Mouse (Mus musculus) limb, embryonic 11.5 days (tissue): Measurements from ENCODE around the gene Kcnj10. TPM values are rescaled to one million over a fixed set of nuclear protein-coding genes. Genes with fewer than 3 reads are reported as not detected.

Source experiments
- ATAC-seq: fragments of 200-750 bp; cut with Nextera tagmentation; 2 replicates; pipeline ENCODE4 v1.8.0; 2017; ENCODE audit warnings: low read depth; ENCODE audit not compliant: insufficient number of reproducible peaks, low FRiP score, low TSS enrichment
- DNase-seq: peaks from one replicate; pipeline ENCODE4 v3.0.0-alpha.2; 2015; ENCODE audit warnings: low spot score
- H3K27ac ChIP-seq: fragments of 300-500 bp; sonication (generic); replicated peaks from 2 replicates; pipeline ENCODE4 v1.5.1; 2014; ENCODE audit warnings: low read depth, mild to moderate bottlenecking, low read length
- H3K27me3 ChIP-seq: fragments of 300-500 bp; sonication (generic); 2 replicates; pipeline ENCODE4 v1.6.1; 2014; ENCODE audit warnings: mild to moderate bottlenecking, low read length, mixed read lengths; ENCODE audit not compliant: control insufficient read depth, insufficient read depth
- H3K36me3 ChIP-seq: fragments of 300-500 bp; sonication (generic); 2 replicates; pipeline ENCODE4 v1.6.1; 2014; ENCODE audit warnings: mild to moderate bottlenecking, low read length, moderate library complexity, mixed read lengths; ENCODE audit not compliant: control insufficient read depth, insufficient read depth
- H3K4me1 ChIP-seq: fragments of 300-500 bp; sonication (generic); 2 replicates; pipeline ENCODE4 v1.6.1; 2014; ENCODE audit warnings: low read length, mixed read lengths; ENCODE audit not compliant: control insufficient read depth, insufficient read depth
- H3K4me2 ChIP-seq: fragments of 300-500 bp; sonication (generic); 2 replicates; pipeline ENCODE4 v1.6.1; 2014; ENCODE audit warnings: low read depth, mild to moderate bottlenecking, moderate library complexity; ENCODE audit not compliant: severe bottlenecking
- H3K4me3 ChIP-seq: fragments of 300-500 bp; sonication (generic); 2 replicates; pipeline ENCODE4 v1.5.1; 2014; ENCODE audit warnings: low read depth, low read length
- H3K9ac ChIP-seq: fragments of 300-500 bp; sonication (generic); 2 replicates; pipeline ENCODE4 v1.6.1; 2014; ENCODE audit warnings: mild to moderate bottlenecking, low read length
- H3K9me3 ChIP-seq: fragments of 300-500 bp; sonication (generic); 2 replicates; pipeline ENCODE4 v1.6.1; 2016; ENCODE audit warnings: low read length; ENCODE audit not compliant: control insufficient read depth
- WGBS: fragments of 180-500 bp; shearing (Covaris S2); extraction: QIAGEN DNeasy Blood & Tissue Kit; methylation state at CpG from one replicate; pipeline ENCODE4 v1.1.7; 2014; 5-methylcytosine and 5-hydroxymethylcytosine counted together
- polyA plus RNA-seq: library from polyadenylated mRNA; unstranded; fragments of >200 nt; fragmentation: Nextera tagmentation; extraction: Ambion mirVana; gene quantifications from 2 replicates; pipeline ENCODE4 v1.2.1, GENCODE M21; 2014

Gene Kcnj10
- polyA plus RNA-seq, 1 experiment from 2014 or later, result 0.11 TPM

DNA sequence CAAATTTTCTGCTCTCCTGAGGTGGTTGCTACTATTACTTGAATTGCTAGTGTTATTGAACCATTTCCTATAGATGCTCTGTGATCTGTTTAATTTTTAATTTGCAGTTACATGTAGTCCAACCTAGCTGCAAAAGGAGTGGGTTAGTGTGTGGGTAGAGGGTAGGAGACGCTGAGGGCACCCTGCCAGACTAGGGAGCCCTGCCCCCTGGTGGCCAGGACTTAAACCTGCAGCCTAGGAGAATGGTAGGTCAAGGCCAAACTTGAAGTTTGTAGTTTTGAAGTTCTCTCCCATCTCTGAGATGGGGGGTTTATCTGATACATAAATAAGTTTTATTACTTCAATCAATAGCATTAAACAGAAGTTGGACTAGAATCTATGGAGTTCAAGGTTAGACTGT, 16.5 kb downstream of the Kcnj10 start:
- no peaks in the 10 kb centered on the region for H3K9me3 ChIP-seq
- no peak overlapping the region for H3K27ac ChIP-seq

DNA sequence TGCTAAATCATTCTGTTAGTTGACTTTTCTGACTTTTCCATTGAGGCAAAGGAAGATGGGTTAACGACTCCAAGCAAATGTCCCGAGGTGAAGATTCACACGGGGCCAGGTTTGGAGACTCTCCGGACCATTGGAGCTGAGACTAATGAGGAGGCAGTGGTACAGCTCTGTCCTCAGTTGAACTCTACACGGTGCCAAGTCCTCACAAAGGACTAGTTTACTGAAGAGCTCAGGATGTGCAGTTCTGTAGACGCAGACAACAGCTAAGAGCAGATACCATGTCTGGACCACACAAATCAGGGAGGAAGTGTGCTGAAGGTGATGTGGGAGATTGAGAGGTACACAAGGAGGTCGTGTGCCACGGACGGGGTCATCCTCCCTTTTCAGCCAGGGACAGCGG, 17.3 kb downstream of the Kcnj10 start:
- Histone ChIP-seq H3K27me3 (no peaks in the 10 kb centered on the region), H3K9ac (no peak overlapping the region), H3K9me3 (no peaks in the 10 kb centered on the region), H3K4me3 (no peak overlapping the region), H3K4me1 (no peaks in the 10 kb centered on the region), H3K4me2 (no peak overlapping the region), H3K27ac (no peak overlapping the region), H3K36me3 (no peaks in the 10 kb centered on the region)
- DNase-seq (no peak), ATAC-seq (no peak)
- 84% methylated on average over 10 of the region's 10 CpGs for WGBS

More for the DNA sequence above, 16.5 kb downstream of the Kcnj10 start:
- Histone ChIP-seq H3K27me3 (no peaks in the 10 kb centered on the region), H3K4me2 (no peak overlapping the region), H3K9ac (no peak overlapping the region), H3K4me3 (no peak overlapping the region), H3K36me3 (no peaks in the 10 kb centered on the region), H3K4me1 (no peaks in the 10 kb centered on the region)
- WGBS, result 13% methylated on average over 1 of the region's 1 CpGs
- DNase-seq (peak; percentile 62), ATAC-seq (no peak)

DNA sequence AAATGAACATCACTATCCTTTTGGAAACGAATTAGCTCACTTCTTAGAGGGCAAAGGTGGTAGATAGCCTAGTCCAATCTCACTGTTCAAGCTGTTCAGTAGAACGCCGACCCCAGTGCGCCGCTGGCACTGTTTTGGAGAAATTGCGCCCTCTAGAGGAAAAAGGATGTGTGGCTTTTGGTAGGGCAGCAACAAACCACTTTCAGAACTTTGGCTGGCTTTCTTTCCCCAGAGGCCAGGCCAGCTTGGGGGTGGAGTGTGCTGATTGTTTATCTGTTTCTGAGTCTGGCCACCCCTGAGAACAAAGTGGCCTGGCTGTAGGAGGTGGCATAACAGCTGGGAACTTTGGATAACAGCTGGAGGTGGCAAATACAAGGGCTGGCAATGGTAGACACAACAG, 23.7 kb downstream of the Kcnj10 start:
- Histone ChIP-seq H3K4me1 (no peaks in the 10 kb centered on the region), H3K4me2 (no peak overlapping the region), H3K27ac (no peak overlapping the region), H3K36me3 (no peaks in the 10 kb centered on the region), H3K9ac (no peak overlapping the region), H3K4me3 (no peak overlapping the region), H3K27me3 (no peaks in the 10 kb centered on the region), H3K9me3 (no peaks in the 10 kb centered on the region)
- DNase-seq, result peak; percentile 55
- WGBS, result 19% methylated on average over 6 of the region's 6 CpGs
- ATAC-seq, result no peak

DNA sequence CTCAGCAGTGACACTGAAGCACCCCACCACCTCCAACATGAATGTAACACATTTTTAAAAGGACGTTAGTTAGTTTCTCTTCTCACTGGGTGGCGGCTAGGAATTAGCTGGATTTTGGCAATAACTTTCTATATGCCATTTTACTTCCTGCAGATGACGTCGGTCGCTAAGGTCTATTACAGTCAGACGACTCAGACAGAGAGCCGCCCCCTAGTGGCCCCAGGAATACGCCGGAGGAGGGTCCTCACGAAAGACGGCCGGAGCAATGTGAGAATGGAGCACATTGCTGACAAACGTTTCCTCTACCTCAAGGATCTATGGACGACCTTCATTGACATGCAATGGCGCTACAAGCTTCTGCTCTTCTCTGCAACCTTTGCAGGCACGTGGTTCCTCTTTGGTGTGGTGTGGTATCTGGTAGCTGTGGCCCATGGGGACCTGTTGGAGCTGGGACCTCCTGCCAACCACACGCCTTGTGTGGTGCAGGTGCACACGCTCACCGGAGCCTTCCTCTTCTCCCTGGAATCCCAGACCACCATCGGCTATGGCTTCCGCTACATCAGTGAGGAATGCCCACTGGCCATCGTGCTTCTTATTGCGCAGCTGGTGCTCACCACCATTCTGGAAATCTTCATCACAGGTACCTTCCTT, 27.9 kb downstream of the Kcnj10 start:
- Histone ChIP-seq H3K9ac (no peak overlapping the region), H3K9me3 (no peaks in the 10 kb centered on the region), H3K4me3 (no peak overlapping the region), H3K4me1 (no peaks in the 10 kb centered on the region), H3K4me2 (no peak overlapping the region; the same call in 1 of the 2 replicates), H3K27ac (no peak overlapping the region), H3K36me3 (no peaks in the 10 kb centered on the region), H3K27me3 (no peaks in the 10 kb centered on the region)
- 27% methylated on average over 23 of the region's 23 CpGs for WGBS
- ATAC-seq (0 out of 2 replicates have a peak, but pooled peaks have one; percentile 41), DNase-seq (peak; percentile 80)

DNA sequence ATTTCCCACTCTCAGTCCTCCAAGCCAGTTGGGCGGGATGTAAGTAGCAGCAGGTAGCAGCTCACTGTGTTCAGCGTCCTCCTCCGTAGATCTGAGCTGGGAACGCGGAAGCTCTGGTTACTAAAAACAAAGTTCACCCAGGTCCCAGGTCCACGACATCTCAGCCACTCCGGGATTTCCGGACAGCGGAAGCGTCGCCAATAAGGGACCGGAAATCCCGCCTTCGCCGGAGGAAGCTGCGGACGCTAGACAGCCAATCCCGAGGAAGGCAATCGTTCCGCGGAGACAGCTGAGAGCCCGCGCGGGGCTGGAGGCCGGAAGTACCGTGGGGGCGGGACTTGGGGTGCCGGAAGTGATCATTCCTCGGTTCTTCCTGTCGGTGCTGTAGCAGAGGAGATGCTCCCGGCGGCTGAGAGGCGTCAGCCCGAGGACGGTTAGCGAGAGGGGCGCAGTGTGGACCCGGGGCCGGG, 35.2 kb downstream of the Kcnj10 start, which contains the start of gene Pigm:
TSS of gene Pigm (plus strand) at position 349 of the 470 bp plus-strand sequence.
- peak within 1 kb of the TSS; percentile 98 for H3K4me2 ChIP-seq
- no peaks in the 10 kb centered on the region for H3K27me3 ChIP-seq
- ATAC-seq, result peak; percentile 97
- H3K27ac ChIP-seq, result peak within 1 kb of the TSS; percentile 56; the same call in 1 of the 2 replicates
- H3K9me3 ChIP-seq, result no peaks in the 10 kb centered on the region
- H3K36me3 ChIP-seq, result peaks cover 2% of the 10 kb centered on the region; the same call in 1 of the 2 replicates
- under 1% methylated on average over 35 of the region's 39 CpGs for WGBS
- DNase-seq, result peak; percentile 98
- H3K9ac ChIP-seq, result peak within 1 kb of the TSS; percentile 78
- peak within 1 kb of the TSS; percentile 96 for H3K4me3 ChIP-seq
- peaks cover 6% of the 10 kb centered on the region for H3K4me1 ChIP-seq

DNA sequence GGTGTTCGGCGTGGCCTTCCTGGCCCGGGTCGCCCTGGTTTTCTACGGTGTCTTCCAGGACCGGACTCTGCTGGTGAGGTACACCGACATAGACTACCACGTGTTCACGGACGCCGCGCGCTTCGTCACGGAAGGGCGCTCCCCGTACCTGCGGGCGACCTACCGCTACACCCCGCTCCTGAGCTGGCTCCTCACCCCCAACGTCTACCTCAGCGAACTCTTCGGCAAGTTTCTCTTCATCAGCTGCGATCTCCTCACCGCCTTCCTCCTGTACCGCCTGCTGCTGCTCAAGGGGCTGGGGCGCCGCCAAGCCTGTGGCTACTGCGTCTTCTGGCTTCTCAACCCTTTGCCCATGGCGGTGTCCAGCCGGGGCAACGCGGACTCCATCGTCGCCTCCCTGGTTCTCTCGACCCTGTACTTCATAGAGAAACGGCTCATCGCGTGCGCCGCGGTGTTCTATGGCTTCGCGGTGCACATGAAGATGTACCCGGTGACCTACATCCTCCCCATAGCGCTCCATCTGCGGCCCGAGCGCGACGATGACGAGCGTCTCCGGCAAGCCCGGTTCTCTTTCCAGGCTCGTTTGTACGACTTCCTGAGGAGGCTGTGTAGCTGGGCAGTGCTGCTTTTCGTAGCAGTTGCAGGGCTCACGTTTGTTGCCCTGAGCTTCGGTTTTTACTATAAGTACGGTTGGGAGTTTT, 35.9 kb downstream of the Kcnj10 start:
- WGBS, result 2% methylated on average over 62 of the region's 62 CpGs
- DNase-seq (peak; percentile 26), ATAC-seq (no peak)

DNA sequence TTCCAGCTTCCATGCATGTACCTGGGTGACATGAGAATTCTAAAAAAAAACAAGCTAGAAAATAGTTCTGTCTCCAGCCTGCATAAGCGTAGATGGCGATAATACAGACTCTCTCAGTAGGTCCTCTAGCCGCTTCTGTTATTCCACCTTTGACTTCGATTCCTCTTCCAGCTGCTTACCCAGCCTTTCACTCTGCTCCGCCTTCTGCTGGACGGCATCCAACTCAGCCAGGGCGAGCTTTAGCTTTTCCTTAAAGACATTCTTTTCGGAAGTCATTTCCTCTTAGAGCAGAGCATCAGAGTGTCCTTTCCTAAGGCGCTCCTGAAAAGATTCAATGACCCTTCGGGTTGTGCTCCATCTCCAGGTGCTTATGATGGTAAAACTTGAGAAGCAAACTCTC, 39.1 kb downstream of the Kcnj10 start:
- H3K9ac ChIP-seq, result no peak overlapping the region
- 92% methylated on average over 10 of the region's 10 CpGs for WGBS
- DNase-seq (no peak), ATAC-seq (no peak)
- no peak overlapping the region for H3K4me2 ChIP-seq
- H3K27ac ChIP-seq, result no peak overlapping the region
- H3K4me3 ChIP-seq, result no peak overlapping the region
- H3K4me1 ChIP-seq, result peaks cover 6% of the 10 kb centered on the region
- peaks cover 2% of the 10 kb centered on the region; the same call in 1 of the 2 replicates for H3K36me3 ChIP-seq
- no peaks in the 10 kb centered on the region for H3K27me3 ChIP-seq
- H3K9me3 ChIP-seq, result no peaks in the 10 kb centered on the region

More for the DNA sequence above, 35.9 kb downstream of the Kcnj10 start:
- Histone ChIP-seq H3K4me1 (peaks cover 6% of the 10 kb centered on the region), H3K4me2 (peak overlapping the region; percentile 98), H3K9ac (peak overlapping the region; percentile 78), H3K4me3 (peak overlapping the region; percentile 96), H3K36me3 (peaks cover 2% of the 10 kb centered on the region; the same call in 1 of the 2 replicates), H3K9me3 (no peaks in the 10 kb centered on the region), H3K27me3 (no peaks in the 10 kb centered on the region), H3K27ac (no peak overlapping the region; the same call in 1 of the 2 replicates)

DNA sequence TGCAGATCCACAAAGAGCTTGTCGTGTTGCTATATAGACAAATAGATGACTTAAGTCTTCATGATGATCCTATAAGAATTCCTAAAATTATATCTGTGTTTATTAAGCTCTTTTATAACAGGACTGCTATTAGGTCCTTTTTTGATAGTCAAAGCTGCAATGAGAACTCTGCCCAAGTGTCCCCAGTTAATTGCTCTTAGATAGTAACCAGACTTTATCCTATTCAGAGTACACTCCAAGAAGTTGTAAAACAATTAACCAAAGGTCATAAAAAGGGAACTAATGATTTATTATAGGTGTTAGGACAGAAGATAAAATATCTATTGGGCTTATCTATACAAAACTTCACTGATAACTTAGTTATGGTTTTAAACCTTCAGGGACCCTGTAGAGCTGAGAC, 41.1 kb downstream of the Kcnj10 start:
- WGBS, result 94% methylated on average over 1 of the region's 1 CpGs
- H3K9me3 ChIP-seq, result no peaks in the 10 kb centered on the region
- H3K9ac ChIP-seq, result no peak overlapping the region
- H3K4me1 ChIP-seq, result peaks cover 6% of the 10 kb centered on the region
- no peaks in the 10 kb centered on the region for H3K27me3 ChIP-seq
- peaks cover 2% of the 10 kb centered on the region; the same call in 1 of the 2 replicates for H3K36me3 ChIP-seq
- no peak overlapping the region for H3K4me3 ChIP-seq
- DNase-seq, result no peak
- no peak overlapping the region for H3K27ac ChIP-seq
- no peak overlapping the region for H3K4me2 ChIP-seq
- no peak for ATAC-seq
